Comparison of ENCODE assay signal across 8 mouse cellular contexts in the genomic region with DNA sequence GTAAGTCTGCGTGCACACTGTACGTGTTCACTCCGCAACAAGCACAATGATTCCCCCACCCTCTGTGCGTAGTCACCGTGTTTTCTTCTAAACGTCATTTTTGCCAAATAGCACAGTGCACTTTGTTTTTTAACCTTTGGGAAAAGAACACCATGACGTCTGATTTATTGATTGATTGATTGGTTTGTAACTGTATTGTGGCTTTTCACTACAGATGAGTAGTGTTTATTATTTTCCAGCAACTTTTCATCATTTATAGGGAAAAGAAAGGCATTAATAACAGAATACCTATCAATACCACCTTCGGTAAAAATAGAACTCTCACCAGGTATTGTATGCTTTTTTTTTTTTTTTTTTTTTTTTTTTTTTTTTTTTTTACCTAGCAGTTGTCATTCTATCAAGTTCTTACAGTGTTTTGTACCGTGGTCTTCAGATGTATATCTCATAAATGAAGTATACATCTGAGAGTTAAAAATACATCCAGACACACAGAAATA. TPM values are rescaled to one million over a fixed set of nuclear protein-coding genes. Genes with fewer than 3 reads are reported as not detected.
A peak's percentile ranks its signal among the peaks of the same experiment; 100 is the strongest.
DNase-seq lines count a peak whose midpoint lies in the region; ATAC-seq and TF ChIP-seq lines count a peak whose summit lies in the region.

No protein-coding gene starts in this region.

- no peak for TF ChIP-seq CTCF in midbrain, postnatal 0 days (IDR thresholded peaks at IDR 0.05)

- 13% methylated on average over 9 of the region's 9 CpGs for WGBS in kidney, embryonic 14.5 days
- WGBS in midbrain, postnatal 0 days, result 10% methylated on average over 9 of the region's 9 CpGs

- no peaks in the 10 kb centered on the region for H3K36me3 ChIP-seq in kidney, embryonic 14.5 days (ENCODE audit: control insufficient read depth, insufficient read depth, low read length)
- H3K36me3 ChIP-seq in midbrain, postnatal 0 days (ENCODE audit: insufficient read depth, low read length), result no peaks in the 10 kb centered on the region

- peak overlapping the region; percentile 84 for H3K4me3 ChIP-seq in kidney, embryonic 14.5 days (ENCODE audit: low read length)
- H3K4me3 ChIP-seq in midbrain, postnatal 0 days (ENCODE audit: low read depth, low read length), result peak overlapping the region; percentile 93

- no peaks in the 10 kb centered on the region for H3K4me1 ChIP-seq in kidney, embryonic 14.5 days (ENCODE audit: control insufficient read depth, insufficient read depth, low read length)
- no peaks in the 10 kb centered on the region for H3K4me1 ChIP-seq in midbrain, postnatal 0 days (ENCODE audit: insufficient read depth, low read length)

- DNase-seq in kidney, adult 8-10 months, result no peak
- DNase-seq in c-Kit-positive CD71-positive TER-119-negative erythroid progenitor cells, embryonic 14.5 days (ENCODE audit: low read depth), result peak; percentile 21
- DNase-seq in midbrain, postnatal 0 days (ENCODE audit: low spot score), result no peak
- no peak for DNase-seq in gastrocnemius, postnatal 10 days
- no peak for DNase-seq in left cerebral cortex, adult 18-20 months (ENCODE audit: low spot score in 2 of 2)
- no peak for DNase-seq in kidney, postnatal 14 days

- peak overlapping the region; percentile 89 for H3K4me2 ChIP-seq in kidney, embryonic 14.5 days (replicated peaks; ENCODE audit: low read depth, low read length)
- peak overlapping the region; percentile 82 for H3K4me2 ChIP-seq in midbrain, postnatal 0 days (ENCODE audit: low read depth, low read length, poor library complexity, severe bottlenecking)

- peak overlapping the region; percentile 78; the same call in 1 of the 2 replicates for H3K9ac ChIP-seq in kidney, embryonic 14.5 days (ENCODE audit: low read depth, low read length)
- H3K9ac ChIP-seq in midbrain, postnatal 0 days (replicated peaks; ENCODE audit: low read length, poor library complexity, severe bottlenecking), result peak overlapping the region; percentile 80

- ATAC-seq in kidney, embryonic 14.5 days (ENCODE audit: low FRiP score, low TSS enrichment), result peak; percentile 30; the same call in 1 of the 2 replicates
- peak; percentile 44 for ATAC-seq in inflammation-experienced regulatory T-cells, adult 6 months
- ATAC-seq in midbrain, postnatal 0 days (ENCODE audit: low FRiP score), result peak; percentile 73

- H3K9me3 ChIP-seq in kidney, embryonic 14.5 days (ENCODE audit: control insufficient read depth, low read length), result no peaks in the 10 kb centered on the region
- H3K9me3 ChIP-seq in midbrain, postnatal 0 days (ENCODE audit: low read length), result no peaks in the 10 kb centered on the region

- no peak overlapping the region for H3K27ac ChIP-seq in kidney, embryonic 14.5 days (ENCODE audit: low read depth, low read length)
- H3K27ac ChIP-seq in midbrain, postnatal 0 days (ENCODE audit: low read depth, low read length), result peak overlapping the region; percentile 78

- H3K27me3 ChIP-seq in kidney, embryonic 14.5 days (ENCODE audit: control insufficient read depth, insufficient read depth, low read length), result no peaks in the 10 kb centered on the region
- H3K27me3 ChIP-seq in midbrain, postnatal 0 days (ENCODE audit: insufficient read depth, low read length), result no peaks in the 10 kb centered on the region

RNA-seq across cellular contexts. Expression of a gene that starts 0.6 kb away (rescaled TPM):
- 9.9 and 13.8 TPM in 2 replicates for polyA plus RNA-seq in kidney, embryonic 14.5 days (2014; fragmentation: Nextera tagmentation; extraction: Ambion mirVana)
- polyA plus RNA-seq in inflammation-experienced regulatory T-cells, adult 6 months (2017; shearing (Covaris generic)), result 10 to 100 TPM in 2 of 3 experiments, 1 to 10 TPM in 1; 9.8 to 18.0 (median 13.7) TPM
- total RNA-seq in midbrain, postnatal 0 days (2014; rRNA removed), result 54.4 and 65.9 TPM in 2 replicates
- polyA plus RNA-seq in midbrain, postnatal 0 days (2015; fragmentation: Nextera tagmentation; extraction: Ambion mirVana), result 49.7 and 51.7 TPM in 2 replicates
- total RNA-seq in gastrocnemius, postnatal 10 days (2021), result 1 to 10 TPM; 9.1 to 9.2 TPM
- 10 to 100 TPM; 22.6 to 24.9 TPM for total RNA-seq in left cerebral cortex, adult 18-20 months (2021)
